Mouse (Mus musculus) MEL (cell line): ENCODE data around the gene Klhl12.

Experiments used
- UBTF ChIP-seq: IDR thresholded peaks from 2 replicates; pipeline ENCODE4 v1.6.1; 2012; ENCODE audit warnings: low read depth, mild to moderate bottlenecking, inconsistent platforms, low read length, improper control_type of control experiment, moderate library complexity, borderline replicate concordance; ENCODE audit not compliant: insufficient read depth
- ZC3H11A ChIP-seq: IDR thresholded peaks from 2 replicates; pipeline ENCODE4 v1.6.1; 2012; ENCODE audit warnings: low read depth, mild to moderate bottlenecking, inconsistent platforms, low read length, improper control_type of control experiment

DNA sequence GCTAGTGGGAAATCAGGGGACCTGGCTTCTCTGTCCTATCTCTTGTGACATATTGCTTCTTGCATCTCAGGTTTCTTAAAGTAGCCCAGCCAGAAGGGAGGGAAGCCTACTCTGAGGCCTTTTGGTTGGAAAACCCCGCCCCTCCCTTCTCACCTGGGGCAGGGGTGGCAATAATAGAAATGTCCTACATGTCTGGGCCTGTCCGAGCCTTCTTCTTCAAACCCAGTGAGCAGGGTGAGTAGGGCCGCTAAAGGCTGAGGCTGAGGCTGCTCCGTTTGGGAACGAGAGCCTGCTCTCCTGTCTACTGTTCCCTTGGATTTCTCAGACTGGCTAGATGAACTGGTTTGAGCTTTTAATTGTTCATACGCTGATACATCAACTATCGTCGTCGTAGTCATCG lies 85.3 kb downstream of the Klhl12 start:
- no peak for TF ChIP-seq ZC3H11A
- TF ChIP-seq UBTF = no peak
